22 mouse cellular contexts compared by ENCODE assay signal in the genomic region with DNA sequence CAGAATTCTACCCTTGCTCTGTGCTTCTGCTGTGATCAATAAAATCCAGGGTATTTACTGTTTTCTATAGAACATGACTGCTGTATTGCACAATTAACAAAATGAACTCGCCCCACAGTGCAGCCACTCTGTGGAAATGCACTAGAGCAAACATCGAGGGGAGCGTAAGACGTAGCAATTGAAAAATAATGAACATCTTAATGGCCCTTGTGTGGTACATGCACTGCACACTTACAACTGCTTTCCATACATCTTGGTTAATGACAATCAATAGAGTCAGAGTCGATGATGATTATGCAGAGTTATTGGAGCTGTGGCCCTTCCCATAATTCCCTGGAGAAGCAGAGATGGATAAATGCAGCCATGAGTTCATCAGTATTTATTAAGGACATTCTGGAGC. TPM values are rescaled to one million over a fixed set of nuclear protein-coding genes. Genes with fewer than 3 reads are reported as not detected.
DNase-seq lines count a peak whose midpoint lies in the region; ATAC-seq and TF ChIP-seq lines count a peak whose summit lies in the region.
"Had no signal": no experiment of that assay in that cellular context is flagged by ENCODE, and none has a peak within 500 bp of the region (broad histone marks: within the 10 kb centered on the region; RNA-seq: fewer than 3 reads in every experiment).

No protein-coding gene starts in this region.

- H3K36me3 ChIP-seq in forebrain, embryonic 13.5 days (ENCODE audit: poor library complexity, severe bottlenecking): no peaks in the 10 kb centered on the region; the same call in 1 of the 2 replicates
- H3K36me3 ChIP-seq in forebrain, embryonic 16.5 days (ENCODE audit: control insufficient read depth, insufficient read depth): no peaks in the 10 kb centered on the region
- H3K36me3 ChIP-seq in midbrain, embryonic 13.5 days: peaks cover 2% of the 10 kb centered on the region; the same call in 1 of the 2 replicates
- H3K36me3 ChIP-seq in midbrain, postnatal 0 days (ENCODE audit: insufficient read depth, low read length): no peaks in the 10 kb centered on the region
- 0 out of 2 replicates have a peak, but pooled peaks cover 2% of the 10 kb centered on the region for H3K36me3 ChIP-seq in hindbrain, embryonic 15.5 days
- H3K36me3 ChIP-seq in neural tube, embryonic 14.5 days (ENCODE audit: control insufficient read depth, insufficient read depth, low read length): no peaks in the 10 kb centered on the region

- no peaks in the 10 kb centered on the region for H3K27me3 ChIP-seq in forebrain, embryonic 13.5 days
- no peaks in the 10 kb centered on the region for H3K27me3 ChIP-seq in forebrain, embryonic 16.5 days (replicated peaks; ENCODE audit: control insufficient read depth, insufficient read depth, low read length)
- no peaks in the 10 kb centered on the region for H3K27me3 ChIP-seq in midbrain, embryonic 13.5 days
- H3K27me3 ChIP-seq in midbrain, postnatal 0 days (ENCODE audit: insufficient read depth, low read length): no peaks in the 10 kb centered on the region
- no peaks in the 10 kb centered on the region for H3K27me3 ChIP-seq in hindbrain, embryonic 15.5 days
- H3K27me3 ChIP-seq in neural tube, embryonic 14.5 days (ENCODE audit: control insufficient read depth, insufficient read depth, low read length): no peaks in the 10 kb centered on the region
- H3K27me3 ChIP-seq: embryonic facial prominence, embryonic 13.5 days; limb, embryonic 15.5 days; stomach, embryonic 15.5 days had no signal

- no peak overlapping the region for H3K4me2 ChIP-seq in forebrain, embryonic 13.5 days
- no peak overlapping the region for H3K4me2 ChIP-seq in forebrain, embryonic 16.5 days (ENCODE audit: low read length)
- H3K4me2 ChIP-seq in midbrain, embryonic 13.5 days (replicated peaks): no peak overlapping the region
- no peak overlapping the region for H3K4me2 ChIP-seq in midbrain, postnatal 0 days (ENCODE audit: low read depth, low read length, poor library complexity, severe bottlenecking)
- H3K4me2 ChIP-seq in hindbrain, embryonic 15.5 days: no peak overlapping the region
- H3K4me2 ChIP-seq in neural tube, embryonic 14.5 days (ENCODE audit: low read depth, low read length): no peak overlapping the region
- H3K4me2 ChIP-seq: embryonic facial prominence, embryonic 13.5 days; limb, embryonic 15.5 days; stomach, embryonic 15.5 days had no signal

- H3K4me3 ChIP-seq in forebrain, embryonic 13.5 days: no peak overlapping the region
- H3K4me3 ChIP-seq in forebrain, embryonic 16.5 days (replicated peaks; ENCODE audit: low read length): no peak overlapping the region
- H3K4me3 ChIP-seq in midbrain, embryonic 13.5 days (replicated peaks): no peak overlapping the region
- H3K4me3 ChIP-seq in midbrain, postnatal 0 days (ENCODE audit: low read depth, low read length): no peak overlapping the region
- no peak overlapping the region for H3K4me3 ChIP-seq in hindbrain, embryonic 15.5 days
- H3K4me3 ChIP-seq in neural tube, embryonic 14.5 days (ENCODE audit: low read depth, low read length): no peak overlapping the region
- H3K4me3 ChIP-seq: embryonic facial prominence, embryonic 13.5 days; limb, embryonic 15.5 days; stomach, embryonic 15.5 days had no signal

- H3K9ac ChIP-seq in forebrain, embryonic 13.5 days: no peak overlapping the region
- no peak overlapping the region for H3K9ac ChIP-seq in forebrain, embryonic 16.5 days (replicated peaks; ENCODE audit: low read depth, low read length)
- H3K9ac ChIP-seq in midbrain, embryonic 13.5 days (replicated peaks): no peak overlapping the region
- no peak overlapping the region for H3K9ac ChIP-seq in midbrain, postnatal 0 days (replicated peaks; ENCODE audit: low read length, poor library complexity, severe bottlenecking)
- H3K9ac ChIP-seq in hindbrain, embryonic 15.5 days: no peak overlapping the region
- 0 out of 2 replicates have a peak overlapping the region, but pooled peaks have one; percentile 29 for H3K9ac ChIP-seq in neural tube, embryonic 14.5 days (replicated peaks; ENCODE audit: low read depth, low read length)
- H3K9ac ChIP-seq: embryonic facial prominence, embryonic 13.5 days; limb, embryonic 15.5 days; stomach, embryonic 15.5 days had no signal

- no peak for ATAC-seq in forebrain, embryonic 13.5 days
- ATAC-seq in forebrain, embryonic 16.5 days: no peak
- no peak for ATAC-seq in midbrain, embryonic 13.5 days
- no peak for ATAC-seq in midbrain, postnatal 0 days (ENCODE audit: low FRiP score)
- ATAC-seq in hindbrain, embryonic 15.5 days (ENCODE audit: low FRiP score, low read depth): peak; percentile 58; the same call in 1 of the 2 replicates
- peak; percentile 53; the same call in 1 of the 2 replicates for ATAC-seq in neural tube, embryonic 14.5 days (ENCODE audit: low read depth)
- ATAC-seq: activated CD4-positive, CD25-positive, alpha-beta regulatory T cell, adult 4 months; CD4-positive, CD25-positive, alpha-beta regulatory T cell, adult 4 months had no signal

- DNase-seq in midbrain, postnatal 0 days (ENCODE audit: low spot score): no peak
- DNase-seq in gastrocnemius, adult 8-10 months (ENCODE audit: low spot score in 2 of 2): no peak
- DNase-seq in adrenal gland, adult 18-20 months (ENCODE audit: low spot score in 2 of 2): no peak
- DNase-seq: adrenal gland, postnatal 14 days; cerebellum, postnatal 10 days; gastrocnemius, postnatal 36 days; layer of hippocampus, adult 9-11 months; lung, postnatal 10 days; right cerebral cortex, postnatal 25 days; thymus, adult 18-20 months had no signal

- H3K27ac ChIP-seq in forebrain, embryonic 13.5 days: 0 out of 2 replicates have a peak overlapping the region, but pooled peaks have one; percentile 32
- H3K27ac ChIP-seq in forebrain, embryonic 16.5 days (ENCODE audit: low read length): no peak overlapping the region
- peak overlapping the region; percentile 75 for H3K27ac ChIP-seq in midbrain, embryonic 13.5 days
- no peak overlapping the region for H3K27ac ChIP-seq in midbrain, postnatal 0 days (ENCODE audit: low read depth, low read length)
- H3K27ac ChIP-seq in hindbrain, embryonic 15.5 days (replicated peaks): peak overlapping the region; percentile 69
- H3K27ac ChIP-seq in neural tube, embryonic 14.5 days (ENCODE audit: low read depth, low read length): peak overlapping the region; percentile 75
- H3K27ac ChIP-seq: embryonic facial prominence, embryonic 13.5 days; limb, embryonic 15.5 days; stomach, embryonic 15.5 days had no signal

- no peaks in the 10 kb centered on the region for H3K9me3 ChIP-seq in forebrain, embryonic 13.5 days (replicated peaks)
- H3K9me3 ChIP-seq in forebrain, embryonic 16.5 days (ENCODE audit: control insufficient read depth, low read length): no peaks in the 10 kb centered on the region
- no peaks in the 10 kb centered on the region for H3K9me3 ChIP-seq in midbrain, embryonic 13.5 days
- H3K9me3 ChIP-seq in midbrain, postnatal 0 days (ENCODE audit: low read length): no peaks in the 10 kb centered on the region
- H3K9me3 ChIP-seq in hindbrain, embryonic 15.5 days: no peaks in the 10 kb centered on the region
- H3K9me3 ChIP-seq in neural tube, embryonic 14.5 days (ENCODE audit: control insufficient read depth, low read length): no peaks in the 10 kb centered on the region
- H3K9me3 ChIP-seq: embryonic facial prominence, embryonic 13.5 days; limb, embryonic 15.5 days; stomach, embryonic 15.5 days had no signal

- peaks cover 61% of the 10 kb centered on the region for H3K4me1 ChIP-seq in forebrain, embryonic 13.5 days
- H3K4me1 ChIP-seq in forebrain, embryonic 16.5 days (replicated peaks; ENCODE audit: control insufficient read depth, insufficient read depth, low read length): peaks cover 21% of the 10 kb centered on the region
- H3K4me1 ChIP-seq in midbrain, embryonic 13.5 days (replicated peaks): peaks cover 58% of the 10 kb centered on the region
- H3K4me1 ChIP-seq in midbrain, postnatal 0 days (ENCODE audit: insufficient read depth, low read length): 0 out of 2 replicates have a peak, but pooled peaks cover 3% of the 10 kb centered on the region
- H3K4me1 ChIP-seq in hindbrain, embryonic 15.5 days (replicated peaks): peaks cover 61% of the 10 kb centered on the region
- H3K4me1 ChIP-seq in neural tube, embryonic 14.5 days (ENCODE audit: control insufficient read depth, insufficient read depth, low read length): peaks cover 27% of the 10 kb centered on the region; the same call in 1 of the 2 replicates

- WGBS in forebrain, embryonic 13.5 days: 83% methylated on average over 5 of the region's 5 CpGs
- 74% methylated on average over 5 of the region's 5 CpGs for WGBS in forebrain, embryonic 16.5 days
- WGBS in midbrain, embryonic 13.5 days: 71% methylated on average over 5 of the region's 5 CpGs
- 68% methylated on average over 5 of the region's 5 CpGs for WGBS in midbrain, postnatal 0 days
- WGBS in hindbrain, embryonic 15.5 days: 58% methylated on average over 5 of the region's 5 CpGs
- WGBS in neural tube, embryonic 14.5 days: 47% methylated on average over 5 of the region's 5 CpGs

- TF ChIP-seq CTCF in midbrain, postnatal 0 days (IDR thresholded peaks at IDR 0.05): no peak

RNA-seq across cellular contexts. Expression of a gene that starts 36.3 kb away (rescaled TPM):
- polyA plus RNA-seq in forebrain, embryonic 13.5 days (2015; fragmentation: Nextera tagmentation; extraction: Ambion mirVana): 23.5 and 24.6 TPM in 2 replicates
- 21.5 and 24.7 TPM in 2 replicates for polyA plus RNA-seq in forebrain, embryonic 16.5 days (2015; fragmentation: Nextera tagmentation; extraction: Ambion mirVana)
- polyA plus RNA-seq in midbrain, embryonic 13.5 days (2015; fragmentation: Nextera tagmentation; extraction: Ambion mirVana): 22.5 and 25.6 TPM in 2 replicates
- 43.0 and 48.4 TPM in 2 replicates for total RNA-seq in midbrain, postnatal 0 days (2014; rRNA removed)
- polyA plus RNA-seq in midbrain, postnatal 0 days (2015; fragmentation: Nextera tagmentation; extraction: Ambion mirVana): 13.6 and 14.4 TPM in 2 replicates
- polyA plus RNA-seq in hindbrain, embryonic 15.5 days (2015; fragmentation: Nextera tagmentation; extraction: Ambion mirVana): 21.1 and 21.7 TPM in 2 replicates
- polyA plus RNA-seq in neural tube, embryonic 14.5 days (2014; fragmentation: Nextera tagmentation; extraction: Ambion mirVana): 16.5 and 20.4 TPM in 2 replicates
- total RNA-seq in gastrocnemius, adult 8-10 months (2022): 10 to 100 TPM; 17.7 to 23.7 (median 19.0) TPM
- 10 to 100 TPM; 47.3 to 51.4 TPM for total RNA-seq in adrenal gland, adult 18-20 months (2021)

RNA-seq across cellular contexts. Expression of a gene that starts 45.5 kb away (rescaled TPM):
- 0.62 and 0.91 TPM in 2 replicates for polyA plus RNA-seq in forebrain, embryonic 13.5 days (2015; fragmentation: Nextera tagmentation; extraction: Ambion mirVana)
- polyA plus RNA-seq in forebrain, embryonic 16.5 days (2015; fragmentation: Nextera tagmentation; extraction: Ambion mirVana): 2.3 and 3.3 TPM in 2 replicates
- polyA plus RNA-seq in midbrain, embryonic 13.5 days (2015; fragmentation: Nextera tagmentation; extraction: Ambion mirVana): 0.68 and 0.73 TPM in 2 replicates
- total RNA-seq in midbrain, postnatal 0 days (2014; rRNA removed): 18.2 and 20.0 TPM in 2 replicates
- 5.7 and 6.6 TPM in 2 replicates for polyA plus RNA-seq in midbrain, postnatal 0 days (2015; fragmentation: Nextera tagmentation; extraction: Ambion mirVana)
- 4.9 and 5.8 TPM in 2 replicates for polyA plus RNA-seq in hindbrain, embryonic 15.5 days (2015; fragmentation: Nextera tagmentation; extraction: Ambion mirVana)
- polyA plus RNA-seq in neural tube, embryonic 14.5 days (2014; fragmentation: Nextera tagmentation; extraction: Ambion mirVana): 3.5 and 3.9 TPM in 2 replicates
- total RNA-seq in gastrocnemius, adult 8-10 months (2022): under 1 TPM in 3 of 4 experiments, not detected in 1; 0.05 to 0.16 (median 0.11) TPM
- total RNA-seq in adrenal gland, adult 18-20 months (2021): under 1 TPM in 1 of 2 experiments, not detected in 1; 0.06 TPM
- total RNA-seq: megakaryocyte progenitor cell, adult 5-6 weeks had no signal
- polyA plus RNA-seq: CD4-positive, CD25-positive, alpha-beta regulatory T cell, adult 4 months; liver, embryonic 16.5 days had no signal

Comparison
In these comparisons a context has a peak if more than half of its experiments do, and no peak if none do; other contexts are left out.
1. H3K27ac ChIP-seq: peak in forebrain, embryonic 13.5 days (single experiment), midbrain, embryonic 13.5 days (single experiment), hindbrain, embryonic 15.5 days (single experiment) and neural tube, embryonic 14.5 days (single experiment); none in forebrain, embryonic 16.5 days (single experiment) and midbrain, postnatal 0 days (single experiment).
2. ATAC-seq: peak in hindbrain, embryonic 15.5 days (single experiment) and neural tube, embryonic 14.5 days (single experiment); none in forebrain, embryonic 13.5 days (single experiment), forebrain, embryonic 16.5 days (single experiment), midbrain, embryonic 13.5 days (single experiment) and midbrain, postnatal 0 days (single experiment).